Mouse (Mus musculus) ES-Bruce4 (cell line): Measurements from ENCODE around the gene Mef2b.

ENCODE experiments used
- CTCF ChIP-seq: IDR thresholded peaks from one replicate; pipeline ENCODE4 v1.8.1; 2011; ENCODE audit warnings: low read depth, low read length
- EP300 ChIP-seq: IDR thresholded peaks from 2 replicates; pipeline ENCODE4 v1.6.1; 2011; ENCODE audit warnings: low read depth, low read length; ENCODE audit not compliant: insufficient read depth
- POLR2A ChIP-seq: IDR thresholded peaks from one replicate; pipeline ENCODE4 v1.8.1; 2011; ENCODE audit warnings: low read length; ENCODE audit not compliant: insufficient read depth

DNA sequence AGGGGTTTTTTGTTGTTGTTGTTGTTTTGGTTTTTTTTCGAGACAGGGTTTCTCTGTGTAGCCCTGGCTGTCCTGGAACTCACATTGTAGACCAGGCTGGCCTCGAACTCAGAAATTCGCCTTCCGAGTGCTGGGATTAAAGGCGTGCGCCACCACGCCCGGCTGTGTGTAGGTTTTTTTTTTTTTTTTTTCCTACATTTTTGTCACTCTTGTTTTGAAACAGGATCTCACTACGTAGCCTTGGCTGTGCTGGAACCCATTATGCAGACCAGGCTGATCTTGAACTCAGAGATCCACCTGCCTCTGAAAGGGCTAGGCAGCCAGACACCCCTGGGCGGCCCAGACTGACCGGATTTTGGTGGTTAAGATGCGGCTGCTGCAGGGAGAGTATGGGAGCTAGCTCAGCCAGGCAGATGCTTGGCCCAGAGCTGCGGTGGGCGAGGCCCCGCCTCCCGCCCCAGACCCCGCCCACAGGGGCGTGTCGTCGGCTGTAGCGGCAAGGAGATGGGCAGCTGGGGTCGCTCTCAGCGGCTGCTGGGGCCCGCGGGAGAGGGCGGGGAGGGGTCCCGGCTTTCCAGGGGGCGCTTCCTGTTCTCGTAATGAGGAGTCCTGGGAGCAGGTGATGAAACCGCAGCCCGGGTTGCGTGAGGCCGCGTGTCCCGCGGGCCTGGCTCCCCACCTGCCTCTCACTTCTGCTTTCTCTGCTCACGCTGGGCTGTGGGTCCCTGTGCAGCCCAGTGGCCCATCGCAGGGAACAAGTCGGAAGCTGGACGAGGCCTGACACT is 18.8 kb downstream of the Mef2b start:
- no peak for TF ChIP-seq POLR2A
- TF ChIP-seq CTCF: no peak
- 0 out of 2 replicates have a peak, but pooled peaks have one; percentile 2 for TF ChIP-seq EP300
